Mouse (Mus musculus): ENCODE measurements at regions not wholly inside any gene's neighbourhood (a gene's known extent, or its start where the extent isn't known, plus 50 kb on each side); places are given as distances from the start of the nearest gene placed in this dataset.

DNA sequence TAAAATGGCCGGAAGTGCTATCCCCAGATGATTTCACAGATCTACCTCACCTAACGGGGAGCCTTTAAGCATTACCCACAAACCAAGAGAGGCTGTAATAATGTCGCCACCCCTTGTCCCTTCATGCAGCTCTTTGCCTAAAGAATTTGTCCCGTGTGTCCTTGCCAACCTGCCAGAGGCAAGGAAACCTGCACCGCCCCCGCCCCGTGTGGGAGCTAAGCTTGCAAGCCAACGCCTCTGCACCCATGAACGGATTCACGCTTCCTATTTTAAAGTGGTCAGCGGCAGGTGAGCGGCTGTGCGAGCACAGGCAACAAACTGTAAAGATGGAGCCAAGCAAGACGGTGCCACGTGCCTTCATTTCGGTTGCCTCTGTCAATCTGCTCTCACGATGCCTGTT, 63.1 kb downstream of the Gm11011 start:
- no peak overlapping the region for H3K9ac ChIP-seq
- no peaks in the 10 kb centered on the region for H3K9me3 ChIP-seq
- no peak for ATAC-seq (ENCODE audit: insufficient number of reproducible peaks, insufficient read depth, low FRiP score, low TSS enrichment)
- no peaks in the 10 kb centered on the region for H3K27me3 ChIP-seq
- no peak overlapping the region for H3K4me2 ChIP-seq (replicated peaks)
- no peaks in the 10 kb centered on the region for H3K36me3 ChIP-seq
- no peak overlapping the region for H3K27ac ChIP-seq
- 81% methylated on average over 17 of the region's 17 CpGs for WGBS
- H3K4me1 ChIP-seq = peaks cover 20% of the 10 kb centered on the region; the same call in 1 of the 2 replicates
- H3K4me3 ChIP-seq = no peak overlapping the region

DNA sequence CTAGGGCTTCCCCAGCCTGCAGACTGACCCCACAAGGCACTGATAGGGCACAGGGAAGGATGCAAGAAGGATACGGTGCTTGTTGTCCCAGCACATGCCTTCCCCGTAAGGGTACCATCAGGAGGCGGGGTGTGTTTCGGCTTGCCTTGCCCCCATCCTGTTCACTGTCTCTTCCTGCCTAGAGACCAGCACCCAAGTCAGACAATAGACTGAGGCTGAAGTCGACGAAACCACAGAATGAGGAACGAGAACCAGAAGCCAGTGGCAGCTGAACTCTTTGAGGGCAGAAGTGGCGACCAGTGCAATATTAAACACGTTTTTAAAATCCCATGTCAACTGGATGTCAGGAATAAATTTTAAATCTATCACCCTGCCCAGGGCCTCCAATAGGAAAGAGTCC, 67.6 kb downstream of the Gm11011 start:
- no peak for ATAC-seq (ENCODE audit: insufficient number of reproducible peaks, insufficient read depth, low FRiP score, low TSS enrichment)
- Histone ChIP-seq H3K27me3 (no peaks in the 10 kb centered on the region), H3K9me3 (no peaks in the 10 kb centered on the region), H3K4me1 (peaks cover 7% of the 10 kb centered on the region; the same call in 1 of the 2 replicates), H3K9ac (no peak overlapping the region), H3K4me3 (no peak overlapping the region), H3K27ac (no peak overlapping the region), H3K36me3 (no peaks in the 10 kb centered on the region), H3K4me2 (replicated peaks) (no peak overlapping the region)
- WGBS = 69% methylated on average over 9 of the region's 9 CpGs

DNA sequence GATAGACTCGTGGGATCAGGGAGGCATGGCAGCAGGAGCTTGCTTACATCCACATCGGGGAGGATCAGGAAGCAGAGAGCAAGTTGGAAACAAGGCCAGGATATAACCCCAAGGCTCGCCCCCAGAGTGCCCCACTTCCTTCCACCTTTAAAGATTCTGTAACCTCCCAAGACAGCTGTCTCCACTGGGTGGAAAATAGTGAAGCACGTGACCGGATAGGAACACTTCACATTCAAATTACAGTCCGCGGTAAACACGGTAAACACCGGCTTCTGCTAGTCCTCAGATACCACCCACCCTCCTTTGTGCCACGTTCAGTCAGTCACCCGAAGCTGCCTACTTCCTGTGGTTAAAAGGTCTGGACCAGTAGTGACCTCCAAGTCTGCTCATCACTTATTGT, 72.2 kb downstream of the Gm11011 start:
- ATAC-seq (ENCODE audit: insufficient number of reproducible peaks, insufficient read depth, low FRiP score, low TSS enrichment) = no peak
- no peaks in the 10 kb centered on the region for H3K4me1 ChIP-seq
- H3K9ac ChIP-seq = no peak overlapping the region
- H3K4me2 ChIP-seq (replicated peaks) = no peak overlapping the region
- no peak overlapping the region for H3K4me3 ChIP-seq
- H3K9me3 ChIP-seq = no peaks in the 10 kb centered on the region
- WGBS = 72% methylated on average over 11 of the region's 11 CpGs
- no peak overlapping the region for H3K27ac ChIP-seq
- H3K27me3 ChIP-seq = no peaks in the 10 kb centered on the region
- no peaks in the 10 kb centered on the region for H3K36me3 ChIP-seq

DNA sequence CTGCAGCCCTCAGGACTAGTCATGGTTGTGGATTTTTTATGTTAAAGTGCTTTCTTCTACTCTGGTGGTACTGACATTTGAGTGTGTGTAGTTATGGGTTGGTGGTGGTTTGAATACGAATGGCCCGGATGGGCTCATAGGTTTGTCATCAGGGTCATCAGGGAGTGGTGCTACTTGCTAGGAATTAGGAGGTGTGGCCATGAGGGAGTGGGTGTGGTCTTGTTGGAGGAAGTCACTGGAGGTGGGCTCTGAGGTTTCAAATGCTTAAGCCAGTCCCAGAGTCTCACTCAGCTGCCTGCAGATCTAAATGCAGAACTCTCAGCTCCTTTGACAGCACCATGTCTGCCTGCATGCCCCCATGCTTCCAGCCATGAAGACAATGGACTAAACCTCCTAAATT, 76.8 kb downstream of the Gm11011 start:
- Histone ChIP-seq H3K36me3 (no peaks in the 10 kb centered on the region), H3K9ac (no peak overlapping the region), H3K4me2 (replicated peaks) (no peak overlapping the region), H3K9me3 (no peaks in the 10 kb centered on the region), H3K4me1 (no peaks in the 10 kb centered on the region), H3K27ac (no peak overlapping the region), H3K4me3 (no peak overlapping the region), H3K27me3 (no peaks in the 10 kb centered on the region)
- WGBS = 91% methylated on average over 2 of the region's 2 CpGs
- no peak for ATAC-seq (ENCODE audit: insufficient number of reproducible peaks, insufficient read depth, low FRiP score, low TSS enrichment)

DNA sequence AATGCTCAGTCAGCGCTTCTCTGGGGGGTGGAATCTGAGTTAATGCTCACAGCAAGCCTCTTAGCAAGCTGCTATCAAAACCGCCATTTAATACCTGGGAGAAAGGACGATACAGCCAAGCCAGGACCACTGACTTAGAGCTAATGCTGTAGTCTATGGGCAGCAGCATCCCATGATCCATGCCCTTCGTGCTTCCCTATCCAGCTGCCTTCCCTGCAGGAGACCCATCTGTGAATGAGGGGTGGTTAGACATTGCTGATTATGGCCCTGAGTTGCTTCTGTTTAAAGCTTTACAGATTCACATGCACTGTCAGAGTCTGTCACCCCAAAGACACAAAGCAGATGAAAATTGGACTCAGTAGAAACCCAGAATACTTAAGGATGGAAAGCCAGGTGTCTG, 78.1 kb downstream of the Gm11011 start:
- H3K9me3 ChIP-seq = no peaks in the 10 kb centered on the region
- no peaks in the 10 kb centered on the region for H3K36me3 ChIP-seq
- no peaks in the 10 kb centered on the region for H3K4me1 ChIP-seq
- no peak for ATAC-seq (ENCODE audit: insufficient number of reproducible peaks, insufficient read depth, low FRiP score, low TSS enrichment)
- no peaks in the 10 kb centered on the region for H3K27me3 ChIP-seq
- WGBS = 90% methylated on average over 4 of the region's 4 CpGs
- no peak overlapping the region for H3K4me2 ChIP-seq (replicated peaks)
- no peak overlapping the region for H3K4me3 ChIP-seq
- H3K9ac ChIP-seq = no peak overlapping the region
- no peak overlapping the region for H3K27ac ChIP-seq

DNA sequence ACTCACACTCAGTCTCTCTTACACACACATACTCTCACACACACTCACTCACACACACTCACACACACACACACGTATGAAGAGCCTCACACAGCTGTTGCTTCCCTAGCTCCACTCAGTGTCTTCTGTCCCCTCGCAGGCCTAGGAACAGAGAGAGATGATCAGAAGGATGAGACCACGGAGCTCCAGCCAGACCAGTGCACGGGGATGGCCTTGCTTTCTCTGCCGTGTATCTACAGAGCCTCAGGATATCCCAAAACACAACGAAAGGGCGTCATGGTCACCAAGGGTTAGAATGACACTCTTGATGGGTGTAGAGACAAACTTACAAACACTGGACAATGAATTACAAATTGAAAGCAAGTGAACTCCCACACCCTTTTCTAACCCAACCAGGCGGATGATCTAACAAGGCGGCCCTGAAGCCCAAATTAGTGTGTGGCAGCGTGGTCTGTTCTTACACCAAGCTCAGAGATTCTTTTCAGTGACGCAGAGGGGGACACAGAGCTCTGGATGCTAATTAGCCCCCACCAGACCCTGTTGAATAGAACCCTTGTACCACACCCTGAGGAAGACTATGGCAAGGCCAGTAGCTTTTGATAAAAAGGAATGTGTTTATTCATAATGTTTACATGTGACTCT, 83.0 kb downstream of the Gm11011 start:
- no peaks in the 10 kb centered on the region for H3K27me3 ChIP-seq
- H3K9ac ChIP-seq = no peak overlapping the region
- WGBS = 87% methylated on average over 11 of the region's 11 CpGs
- no peak for ATAC-seq (ENCODE audit: insufficient number of reproducible peaks, insufficient read depth, low FRiP score, low TSS enrichment)
- H3K36me3 ChIP-seq = no peaks in the 10 kb centered on the region
- no peak overlapping the region for H3K4me3 ChIP-seq
- no peak overlapping the region for H3K4me2 ChIP-seq (replicated peaks)
- no peaks in the 10 kb centered on the region for H3K9me3 ChIP-seq
- H3K27ac ChIP-seq = no peak overlapping the region
- no peaks in the 10 kb centered on the region for H3K4me1 ChIP-seq

DNA sequence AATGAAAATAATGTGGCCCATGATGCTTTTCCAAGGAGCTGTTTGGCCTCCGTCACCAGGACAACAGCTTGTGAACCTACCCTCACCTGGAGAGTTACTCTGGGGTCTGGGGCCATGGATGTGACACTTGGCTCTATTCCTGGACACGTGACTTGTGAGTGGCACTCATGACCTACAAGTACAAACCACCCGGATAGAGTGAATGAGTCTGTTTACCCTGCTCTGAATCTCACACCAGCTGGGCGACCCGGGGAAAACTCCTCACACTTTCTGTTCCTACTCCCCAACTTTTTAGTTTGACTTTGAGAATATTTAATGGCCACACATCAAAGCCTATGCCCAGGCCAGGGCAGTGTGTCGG, 84.0 kb downstream of the Gm11011 start:
- H3K9me3 ChIP-seq = no peaks in the 10 kb centered on the region
- H3K27me3 ChIP-seq = no peaks in the 10 kb centered on the region
- no peaks in the 10 kb centered on the region for H3K4me1 ChIP-seq
- H3K36me3 ChIP-seq = no peaks in the 10 kb centered on the region
- no peak overlapping the region for H3K4me3 ChIP-seq
- 82% methylated on average over 6 of the region's 6 CpGs for WGBS
- no peak overlapping the region for H3K9ac ChIP-seq
- H3K4me2 ChIP-seq (replicated peaks) = no peak overlapping the region
- ATAC-seq (ENCODE audit: insufficient number of reproducible peaks, insufficient read depth, low FRiP score, low TSS enrichment) = no peak
- no peak overlapping the region for H3K27ac ChIP-seq

DNA sequence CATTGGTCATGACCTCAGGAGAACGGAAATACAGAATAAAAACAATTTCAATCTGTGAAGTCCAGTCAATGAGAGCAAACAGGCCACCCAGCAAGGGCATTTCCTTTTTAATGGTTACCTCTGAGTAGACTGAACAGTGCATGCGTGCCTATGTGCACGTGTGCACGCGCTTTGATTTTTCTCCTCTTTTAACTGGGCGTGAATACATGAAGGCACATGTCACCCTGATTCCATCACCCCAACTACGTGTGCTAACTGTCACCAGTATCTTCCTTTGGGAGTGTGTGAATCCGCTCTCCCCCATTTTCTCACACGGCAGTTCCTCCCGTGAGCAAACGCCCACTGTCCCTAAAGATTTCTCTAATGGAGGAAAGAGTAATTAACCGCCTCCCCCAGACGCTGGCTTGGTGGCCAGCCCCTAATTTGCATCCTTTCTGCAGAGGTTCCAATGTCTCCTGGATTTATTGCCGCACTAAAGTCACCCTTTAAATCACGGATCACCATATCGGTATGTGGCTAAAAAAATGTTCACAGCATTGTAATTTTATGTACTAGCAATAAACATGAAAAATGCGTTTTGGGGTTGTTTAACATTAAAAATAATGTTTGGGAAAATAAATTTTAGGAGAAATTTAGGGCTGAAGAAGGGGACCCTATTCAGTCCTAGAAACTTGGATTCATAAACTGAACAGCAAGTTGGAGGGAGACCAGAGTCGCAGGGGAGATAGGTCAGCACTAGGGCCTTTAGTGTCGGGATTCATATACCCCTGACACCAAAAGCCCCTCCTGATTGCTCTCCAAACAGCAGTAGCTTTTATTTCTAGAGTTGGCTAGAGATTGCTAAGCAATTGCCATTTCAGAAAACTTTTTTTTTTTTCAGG, 84.6 kb downstream of the Gm11011 start:
- Histone ChIP-seq H3K4me3 (no peak overlapping the region), H3K27ac (no peak overlapping the region), H3K4me1 (no peaks in the 10 kb centered on the region), H3K9ac (no peak overlapping the region), H3K27me3 (no peaks in the 10 kb centered on the region), H3K9me3 (no peaks in the 10 kb centered on the region), H3K4me2 (replicated peaks) (no peak overlapping the region), H3K36me3 (no peaks in the 10 kb centered on the region)
- 77% methylated on average over 19 of the region's 19 CpGs for WGBS
- ATAC-seq (ENCODE audit: insufficient number of reproducible peaks, insufficient read depth, low FRiP score, low TSS enrichment) = no peak

DNA sequence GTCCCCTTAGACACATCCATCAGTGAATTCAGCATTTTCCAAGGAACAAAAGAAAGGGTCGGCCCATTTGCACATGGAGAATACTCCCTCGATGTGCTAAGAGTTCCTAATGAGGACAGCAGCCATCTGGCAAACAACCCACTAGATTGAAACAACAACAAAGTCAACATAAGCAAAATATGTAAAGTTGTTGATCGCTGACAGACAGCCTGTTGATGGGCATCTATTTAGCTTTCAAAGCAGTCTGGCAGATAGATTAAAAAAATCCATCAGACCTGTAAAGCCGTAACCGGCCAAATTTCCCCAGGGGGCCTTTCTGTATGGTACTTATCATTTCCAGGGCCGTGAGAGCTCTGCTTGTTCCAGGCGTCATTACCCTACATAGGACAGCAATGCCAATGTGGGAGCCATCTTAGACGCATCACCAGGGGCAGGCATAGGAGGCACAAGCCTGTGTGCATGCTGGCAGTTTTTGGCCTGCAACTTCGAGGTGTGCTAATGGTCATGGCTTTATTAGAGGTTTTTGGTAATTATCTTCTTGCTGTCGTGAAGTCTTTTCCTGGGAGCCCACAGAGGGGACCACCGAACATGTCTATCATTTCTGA, 85.7 kb downstream of the Gm11011 start:
- 84% methylated on average over 11 of the region's 11 CpGs for whole genome bisulfite sequencing
- Histone ChIP-seq H3K27me3 (no peaks in the 10 kb centered on the region), H3K9me3 (no peaks in the 10 kb centered on the region), H3K4me2 (replicated peaks) (no peak overlapping the region), H3K4me1 (no peaks in the 10 kb centered on the region), H3K36me3 (no peaks in the 10 kb centered on the region), H3K9ac (no peak overlapping the region), H3K27ac (no peak overlapping the region), H3K4me3 (no peak overlapping the region)
- ATAC-seq (ENCODE audit: insufficient number of reproducible peaks, insufficient read depth, low FRiP score, low TSS enrichment) = no peak

DNA sequence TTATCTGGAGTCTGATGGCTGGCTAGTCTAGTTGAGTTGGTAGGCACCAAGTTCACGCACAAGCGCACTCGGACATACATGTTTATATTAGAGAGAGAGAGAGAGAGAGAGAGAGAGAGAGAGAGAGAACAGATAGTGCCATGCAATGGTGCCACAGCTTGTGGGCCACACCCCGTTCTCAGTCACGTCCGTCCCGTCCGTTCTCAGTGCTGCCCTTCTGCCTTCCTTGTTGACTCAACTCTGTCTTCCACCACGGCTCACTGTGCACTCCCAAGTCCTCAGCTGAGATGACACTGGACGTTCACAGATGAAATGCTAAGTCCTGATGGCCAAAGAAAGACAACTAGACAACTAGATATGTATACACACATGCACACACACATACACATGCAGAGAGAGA, 92.2 kb downstream of the Gm11011 start:
- Histone ChIP-seq H3K9me3 (no peaks in the 10 kb centered on the region), H3K27ac (no peak overlapping the region), H3K4me2 (replicated peaks) (no peak overlapping the region), H3K27me3 (no peaks in the 10 kb centered on the region), H3K9ac (no peak overlapping the region), H3K4me1 (peaks cover 11% of the 10 kb centered on the region), H3K4me3 (no peak overlapping the region), H3K36me3 (no peaks in the 10 kb centered on the region)
- ATAC-seq (ENCODE audit: insufficient number of reproducible peaks, insufficient read depth, low FRiP score, low TSS enrichment) = no peak
- WGBS = 89% methylated on average over 10 of the region's 10 CpGs

DNA sequence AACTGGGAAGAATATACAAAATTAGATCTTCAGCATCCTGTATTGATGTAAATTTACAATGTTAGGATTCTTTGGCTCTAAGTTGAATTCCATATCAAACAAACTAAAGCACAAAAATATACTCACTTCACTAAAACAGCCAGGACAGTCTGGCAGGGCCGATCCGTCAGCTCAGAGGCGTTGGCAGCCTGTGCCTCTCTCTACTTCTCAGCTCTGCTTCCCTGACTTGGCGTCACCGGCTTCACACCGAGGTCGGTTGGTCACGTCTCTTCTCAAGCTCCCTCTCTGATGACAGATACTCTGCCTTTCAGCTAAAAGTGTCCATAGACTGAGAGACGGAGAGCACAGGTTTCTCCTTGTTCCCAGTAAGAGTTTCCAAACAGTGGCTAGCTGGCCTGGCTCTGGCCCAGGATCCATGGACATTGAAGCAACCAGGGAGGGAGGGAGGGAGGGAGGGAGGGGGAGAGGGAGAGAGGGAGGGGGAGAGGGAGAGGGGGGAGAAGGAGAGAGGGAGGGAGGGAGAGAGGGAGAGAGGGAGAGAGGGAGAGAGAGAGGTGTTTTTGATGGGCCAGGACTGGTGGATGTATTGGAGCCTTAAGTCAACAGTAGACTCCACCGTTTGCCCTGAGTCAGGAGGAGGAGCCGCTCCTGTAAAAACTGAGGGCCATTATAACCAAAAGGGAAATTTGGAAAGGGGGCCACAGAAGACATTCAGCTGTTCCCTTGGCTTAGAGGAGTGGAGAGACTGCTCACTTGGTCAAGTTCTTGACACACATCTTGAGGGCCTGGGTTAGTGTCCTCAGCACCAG, 92.8 kb downstream of the Gm11011 start:
- Histone ChIP-seq H3K36me3 (no peaks in the 10 kb centered on the region), H3K9ac (no peak overlapping the region), H3K4me3 (no peak overlapping the region), H3K4me1 (peaks cover 11% of the 10 kb centered on the region), H3K4me2 (replicated peaks) (no peak overlapping the region), H3K27me3 (no peaks in the 10 kb centered on the region), H3K27ac (no peak overlapping the region), H3K9me3 (no peaks in the 10 kb centered on the region)
- WGBS = 64% methylated on average over 11 of the region's 11 CpGs
- ATAC-seq (ENCODE audit: insufficient number of reproducible peaks, insufficient read depth, low FRiP score, low TSS enrichment) = no peak
